ENCODE assay signal across 24 mouse cellular contexts in genomic region chr5:146273096-146273495, GRCm38 (mm10). TPM values are rescaled to one million over a fixed set of nuclear protein-coding genes. Genes with fewer than 3 reads are reported as not detected.
DNase-seq lines count a peak whose midpoint lies in the region; ATAC-seq and TF ChIP-seq lines count a peak whose summit lies in the region.
"Had no signal": no experiment of that assay in that cellular context is flagged by ENCODE, and none has a peak within 500 bp of the region (broad histone marks: within the 10 kb centered on the region; RNA-seq: fewer than 3 reads in every experiment).

No protein-coding gene starts in this region.

- H3K27ac ChIP-seq in lung, embryonic 16.5 days (ENCODE audit: low read length): peak overlapping the region; percentile 1; the same call in 1 of the 2 replicates
- H3K27ac ChIP-seq: embryonic facial prominence, embryonic 15.5 days; forebrain, embryonic 15.5 days; hindbrain, embryonic 12.5 days had no signal

- no peak overlapping the region for H3K9ac ChIP-seq in lung, embryonic 16.5 days (ENCODE audit: low read length)
- H3K9ac ChIP-seq: embryonic facial prominence, embryonic 15.5 days; forebrain, embryonic 15.5 days; hindbrain, embryonic 12.5 days had no signal

- no peak for ATAC-seq in lung, embryonic 16.5 days (ENCODE audit: low read depth)
- peak; percentile 98 for ATAC-seq in Patski
- ATAC-seq: CD4-positive, CD25-positive, alpha-beta regulatory T cell, adult 4 months; forebrain, embryonic 15.5 days; hindbrain, embryonic 16.5 days; inflammation-experienced regulatory T-cells, adult 6 months; intestine, postnatal 0 days had no signal

- H3K9me3 ChIP-seq in lung, embryonic 16.5 days (ENCODE audit: control insufficient read depth, low read length): no peaks in the 10 kb centered on the region
- H3K9me3 ChIP-seq: embryonic facial prominence, embryonic 15.5 days; forebrain, embryonic 15.5 days; G1E; hindbrain, embryonic 12.5 days had no signal

- 82% methylated on average over 4 of the region's 4 CpGs for whole genome bisulfite sequencing in lung, embryonic 16.5 days

- CTCF ChIA-PET in Patski (lab: Charles Lee): interaction anchor here (1.0 to 2.4 kb wide), 2 partner anchors 14 to 31 kb away, joined by 3 to 10 read pairs; no protein-coding TSS in a partner anchor

- no peaks in the 10 kb centered on the region for H3K4me1 ChIP-seq in lung, embryonic 16.5 days (replicated peaks; ENCODE audit: control insufficient read depth, insufficient read depth, low read length)
- H3K4me1 ChIP-seq: embryonic facial prominence, embryonic 15.5 days; hindbrain, embryonic 12.5 days had no signal

- 0 out of 2 replicates have a peak, but pooled peaks cover 6% of the 10 kb centered on the region for H3K36me3 ChIP-seq in lung, embryonic 16.5 days (ENCODE audit: control insufficient read depth, insufficient read depth, low read length)

- POLR2A ChIA-PET in Patski (lab: Charles Lee): interaction anchor here (0.6 to 1.2 kb wide), 2 partner anchors 8 to 25 kb away, joined by 3 read pairs; no protein-coding TSS in a partner anchor

- no peak overlapping the region for H3K4me2 ChIP-seq in lung, embryonic 16.5 days (ENCODE audit: low read depth, low read length)
- H3K4me2 ChIP-seq: embryonic facial prominence, embryonic 15.5 days; forebrain, embryonic 15.5 days; hindbrain, embryonic 12.5 days had no signal

- in situ Hi-C loops in Patski (cut with MboI; ENCODE audit: low pct_unique_long_range_greater_than_20kb): no loop called here

- peak; percentile 65 for DNase-seq in adrenal gland, adult 8-10 months
- DNase-seq in adrenal gland, postnatal 25 days: no peak
- no peak for DNase-seq in lung, adult 18-20 months
- peak; percentile 68 for DNase-seq in Patski (ENCODE audit: low read depth, low spot score)
- no peak for DNase-seq in gastrocnemius, postnatal 25 days
- no peak for DNase-seq in right cerebral cortex, postnatal 4 days
- DNase-seq: B cell, adult 2 months; cerebellum, adult 11 months; cerebellum, adult 8-10 months; cerebellum, postnatal 14 days; embryo, embryonic 11 days; gastrocnemius, postnatal 14 days; heart, postnatal 10 days; heart, postnatal 4 days; kidney, adult 8-10 months had no signal

- no peaks in the 10 kb centered on the region for H3K27me3 ChIP-seq in lung, embryonic 16.5 days (ENCODE audit: control insufficient read depth, insufficient read depth, low read depth, low read length)
- no peaks in the 10 kb centered on the region for H3K27me3 ChIP-seq in Patski
- H3K27me3 ChIP-seq: embryonic facial prominence, embryonic 15.5 days; forebrain, embryonic 15.5 days; hindbrain, embryonic 12.5 days had no signal

- no peak for TF ChIP-seq CTCF in Patski (IDR thresholded peaks at IDR 0.05)

- no peak overlapping the region for H3K4me3 ChIP-seq in lung, embryonic 16.5 days (ENCODE audit: low read length)
- H3K4me3 ChIP-seq: embryonic facial prominence, embryonic 15.5 days; forebrain, embryonic 15.5 days; hindbrain, embryonic 12.5 days had no signal

RNA-seq across cellular contexts. Expression of gene Cdk8, which starts 42.1 kb away (rescaled TPM):
- 10 to 100 TPM; 49.4 to 93.5 (median 75.7) TPM for total RNA-seq in adrenal gland, adult 8-10 months (2022)
- total RNA-seq in adrenal gland, postnatal 25 days (2021): 107 and 135 TPM in 2 replicates
- polyA plus RNA-seq in lung, embryonic 16.5 days (2015; fragmentation: Nextera tagmentation; extraction: Ambion mirVana): 8.4 and 8.8 TPM in 2 replicates
- polyA plus RNA-seq in Patski (2021): 44.3 TPM
- 10 to 100 TPM; 15.1 to 15.5 TPM for total RNA-seq in gastrocnemius, postnatal 25 days (2021)

RNA-seq across cellular contexts. Expression of gene Rnf6, which starts 51.7 kb away (rescaled TPM):
- total RNA-seq in adrenal gland, adult 8-10 months (2022): 10 to 100 TPM; 48.8 to 67.7 (median 62.8) TPM
- 69.2 and 69.8 TPM in 2 replicates for total RNA-seq in adrenal gland, postnatal 25 days (2021)
- polyA plus RNA-seq in lung, embryonic 16.5 days (2015; fragmentation: Nextera tagmentation; extraction: Ambion mirVana): 55.9 and 59.5 TPM in 2 replicates
- polyA plus RNA-seq in Patski (2021): 82.9 TPM
- 10 to 100 TPM; 31.6 to 40.1 TPM for total RNA-seq in gastrocnemius, postnatal 25 days (2021)

Comparison
In these comparisons a context has a peak if more than half of its experiments do, and no peak if none do; other contexts are left out.
1. DNase-seq: peak in adrenal gland, adult 8-10 months (single experiment) and Patski (single experiment); none in adrenal gland, postnatal 25 days (single experiment), lung, adult 18-20 months (0 of 2), gastrocnemius, postnatal 25 days (single experiment) and right cerebral cortex, postnatal 4 days (single experiment).